ENCODE assay signal across 19 mouse cellular contexts in genomic region chrX:101929131-101929530, GRCm38 (mm10).
DNase-seq lines count a peak whose midpoint lies in the region; ATAC-seq and TF ChIP-seq lines count a peak whose summit lies in the region.
"Had no signal": no experiment of that assay in that cellular context is flagged by ENCODE, and none has a peak within 500 bp of the region (broad histone marks: within the 10 kb centered on the region; RNA-seq: fewer than 3 reads in every experiment).

No protein-coding gene starts in this region.

- no peak for TF ChIP-seq CTCF in midbrain, postnatal 0 days (IDR thresholded peaks at IDR 0.05)

- H3K27ac ChIP-seq in midbrain, postnatal 0 days (ENCODE audit: low read depth, low read length): no peak overlapping the region
- H3K27ac ChIP-seq: gastrocnemius, adult 2 months; liver, embryonic 12.5 days had no signal

- H3K27me3 ChIP-seq in midbrain, postnatal 0 days (ENCODE audit: insufficient read depth, low read length): no peaks in the 10 kb centered on the region; the same call in 1 of the 2 replicates

- peak; percentile 62 for ATAC-seq in midbrain, postnatal 0 days (ENCODE audit: low FRiP score)
- no peak for ATAC-seq in megakaryocyte-erythroid progenitor cell, adult 5-6 weeks (replicated peaks; ENCODE audit: low FRiP score, low TSS enrichment, poor library complexity, severe bottlenecking)
- ATAC-seq: activated CD4-positive, CD25-positive, alpha-beta regulatory T cell, adult 4 months; liver, embryonic 12.5 days; Patski had no signal

- DNase-seq in cerebellum, postnatal 14 days: peak; percentile 27 to 43
- DNase-seq in cerebellum, adult 11 months: no peak
- peak; percentile 72 for DNase-seq in left cerebral cortex, postnatal 4 days
- no peak for DNase-seq in left cerebral cortex, postnatal 14 days (ENCODE audit: low spot score in 2 of 2)
- peak; percentile 10 for DNase-seq in right cerebral cortex, postnatal 4 days
- DNase-seq in right cerebral cortex, postnatal 36 days (ENCODE audit: low spot score in 2 of 2): no peak
- peak; percentile 73 for DNase-seq in midbrain, postnatal 0 days (ENCODE audit: low spot score)
- DNase-seq: gastrocnemius, adult 2 months; heart, adult 18-20 months; kidney, adult 18-20 months; kidney, postnatal 14 days; lung, postnatal 10 days; right cerebral cortex, adult 18-20 months; thymus, postnatal 4 days had no signal

- H3K4me2 ChIP-seq in midbrain, postnatal 0 days (ENCODE audit: low read depth, low read length, poor library complexity, severe bottlenecking): no peak overlapping the region
- H3K4me2 ChIP-seq: liver, embryonic 12.5 days had no signal

- 82% methylated on average over 2 of the region's 2 CpGs for whole genome bisulfite sequencing in midbrain, postnatal 0 days

- no peaks in the 10 kb centered on the region for H3K4me1 ChIP-seq in midbrain, postnatal 0 days (ENCODE audit: insufficient read depth, low read length)
- H3K4me1 ChIP-seq: liver, embryonic 12.5 days had no signal

- no peak overlapping the region for H3K9ac ChIP-seq in midbrain, postnatal 0 days (replicated peaks; ENCODE audit: low read length, poor library complexity, severe bottlenecking)
- H3K9ac ChIP-seq: liver, embryonic 12.5 days had no signal

- no peaks in the 10 kb centered on the region for H3K36me3 ChIP-seq in midbrain, postnatal 0 days (ENCODE audit: insufficient read depth, low read length)
- H3K36me3 ChIP-seq: liver, embryonic 12.5 days had no signal

- no peak overlapping the region for H3K4me3 ChIP-seq in midbrain, postnatal 0 days (ENCODE audit: low read depth, low read length)
- H3K4me3 ChIP-seq: gastrocnemius, adult 2 months; liver, embryonic 12.5 days; myocyte had no signal

- intact Hi-C loops in left cerebral cortex, postnatal 4 days (cut with DNase I): no loop called here
- intact Hi-C loops in left cerebral cortex, postnatal 14 days (cut with DNase I): no loop called here

- H3K9me3 ChIP-seq in midbrain, postnatal 0 days (ENCODE audit: low read length): no peaks in the 10 kb centered on the region
- H3K9me3 ChIP-seq: liver, embryonic 12.5 days had no signal

Comparison
In these comparisons a context has a peak if more than half of its experiments do, and no peak if none do; other contexts are left out.
1. DNase-seq: peak in cerebellum, postnatal 14 days (2 of 2), left cerebral cortex, postnatal 4 days (single experiment), right cerebral cortex, postnatal 4 days (single experiment) and midbrain, postnatal 0 days (single experiment); none in cerebellum, adult 11 months (single experiment), left cerebral cortex, postnatal 14 days (0 of 2) and right cerebral cortex, postnatal 36 days (0 of 2).